Mouse (Mus musculus) cerebellum, adult 2 months (tissue): Measurements from ENCODE around the gene Rmnd5a. TPM values are rescaled to one million over a fixed set of nuclear protein-coding genes. Genes with fewer than 3 reads are reported as not detected.

ENCODE experiments used
- DNase-seq, 2 experiments: peaks; one replicate each; pipeline ENCODE4 v3.0.0; 2021
- H3K27ac ChIP-seq: fragments of 200-500 bp; 2 replicates; pipeline ENCODE4 v1.5.1; 2012; ENCODE audit warnings: low read length, control low read depth, inconsistent platforms; ENCODE audit not compliant: insufficient read depth
- H3K27me3 ChIP-seq: fragments of 200-500 bp; 2 replicates; pipeline ENCODE4 v1.6.1; 2012; ENCODE audit warnings: inconsistent platforms, mild to moderate bottlenecking, low read length, moderate library complexity; ENCODE audit not compliant: control insufficient read depth, insufficient read depth
- H3K4me1 ChIP-seq: fragments of 200-500 bp; 2 replicates; pipeline ENCODE4 v1.6.1; 2011; ENCODE audit warnings: low read length; ENCODE audit not compliant: control insufficient read depth, insufficient read depth
- H3K4me3 ChIP-seq: fragments of 200-500 bp; replicated peaks from 2 replicates; pipeline ENCODE3; 2011; ENCODE audit warnings: mild to moderate bottlenecking, low read depth, low read length, control low read depth; ENCODE audit not compliant: insufficient read depth
- CTCF ChIP-seq: fragments of 200-500 bp; IDR thresholded peaks from 2 replicates; pipeline ENCODE4 v1.5.1; 2011; ENCODE audit warnings: low read depth, mild to moderate bottlenecking, control low read depth, low read length, moderate library complexity, borderline replicate concordance; ENCODE audit not compliant: insufficient read depth
- POLR2A ChIP-seq: fragments of 200-500 bp; IDR thresholded peaks from 2 replicates; pipeline ENCODE4 v1.6.1; 2011; ENCODE audit warnings: low read length, control low read depth, borderline replicate concordance; ENCODE audit not compliant: insufficient read depth
- WGBS: fragments of 180-500 bp; shearing (Covaris S2); methylation state at CpG from one replicate; pipeline ENCODE4 v1.1.7; 2018; 5-methylcytosine and 5-hydroxymethylcytosine counted together
- polyA plus RNA-seq: library from polyadenylated mRNA; depleted of rRNA; stranded (reverse); fragments of >200 nt; gene quantifications from 2 replicates; pipeline ENCODE4 v1.2.3, GENCODE M21; 2012

The Rmnd5a gene
- polyA plus RNA-seq, 1 experiment: 110 TPM

- Histone ChIP-seq H3K4me3 (no peak overlapping the region), H3K4me1 (no peaks in the 10 kb centered on the region), H3K27ac (no peak overlapping the region), H3K27me3 (no peaks in the 10 kb centered on the region)
- WGBS: 89% methylated on average over 7 of the region's 7 CpGs
- no peak for DNase-seq
- TF ChIP-seq POLR2A: no peak
- no peak for TF ChIP-seq CTCF
Observed at GRCm38 (mm10) chr6:71357493-71357892, 82.9 kb downstream of the Rmnd5a start.

DNA sequence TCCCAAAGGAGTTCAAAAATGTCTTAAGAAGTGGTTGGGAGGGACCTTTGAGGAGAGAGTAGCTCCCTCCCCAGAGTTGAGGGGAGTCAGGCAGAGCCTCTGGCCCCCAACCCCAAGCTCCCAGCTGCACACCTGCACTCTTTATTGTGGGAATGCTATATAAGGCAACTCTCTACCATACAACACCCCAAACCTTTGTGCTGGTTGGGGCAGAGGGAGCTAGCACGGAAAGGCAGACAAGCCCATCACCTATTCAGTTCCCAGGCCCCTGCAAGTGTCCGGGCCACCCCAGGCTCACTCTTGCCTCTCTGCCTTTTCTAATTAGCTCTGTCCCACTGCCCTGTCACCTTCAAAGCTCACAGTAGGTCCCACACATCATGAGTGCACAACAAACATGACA is 86.7 kb downstream of the Rmnd5a start:
- H3K27me3 ChIP-seq: no peaks in the 10 kb centered on the region
- no peak overlapping the region for H3K27ac ChIP-seq
- DNase-seq: no peak
- H3K4me1 ChIP-seq: no peaks in the 10 kb centered on the region
- H3K4me3 ChIP-seq: no peak overlapping the region
- TF ChIP-seq POLR2A (no peak), CTCF (no peak)
- 81% methylated on average over 2 of the region's 2 CpGs for WGBS

- 85% methylated on average over 10 of the region's 10 CpGs for WGBS
- Histone ChIP-seq H3K27ac (no peak overlapping the region), H3K4me3 (no peak overlapping the region), H3K4me1 (no peaks in the 10 kb centered on the region), H3K27me3 (no peaks in the 10 kb centered on the region)
- TF ChIP-seq CTCF: no peak
- TF ChIP-seq POLR2A: no peak
- DNase-seq: no peak
Observed at GRCm38 (mm10) chr6:71352866-71353427, 87.5 kb downstream of the Rmnd5a start.

DNA sequence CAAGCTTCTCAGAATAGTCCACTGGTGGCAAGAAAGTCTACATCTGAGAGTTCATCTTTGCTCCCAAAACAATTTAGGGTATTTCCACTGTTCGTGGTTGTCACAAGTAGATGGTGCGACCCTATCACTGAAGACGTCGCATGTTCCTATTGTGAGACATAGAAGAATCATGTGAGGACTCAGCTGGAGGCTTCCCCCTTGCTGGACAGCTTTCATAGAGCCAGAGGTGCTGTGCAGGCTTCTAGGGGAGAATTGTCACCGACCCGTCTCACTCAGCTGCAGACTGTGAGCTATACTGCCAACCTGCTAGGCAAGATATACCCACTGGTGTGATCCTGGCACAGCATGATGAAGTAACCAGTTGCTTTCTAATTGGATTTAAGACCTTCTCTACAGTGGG is 88.2 kb downstream of the Rmnd5a start:
- H3K27me3 ChIP-seq: no peaks in the 10 kb centered on the region
- WGBS: 76% methylated on average over 6 of the region's 6 CpGs
- TF ChIP-seq CTCF (no peak), POLR2A (no peak)
- DNase-seq: no peak
- H3K4me1 ChIP-seq: no peaks in the 10 kb centered on the region
- H3K27ac ChIP-seq: no peak overlapping the region
- H3K4me3 ChIP-seq: no peak overlapping the region

DNA sequence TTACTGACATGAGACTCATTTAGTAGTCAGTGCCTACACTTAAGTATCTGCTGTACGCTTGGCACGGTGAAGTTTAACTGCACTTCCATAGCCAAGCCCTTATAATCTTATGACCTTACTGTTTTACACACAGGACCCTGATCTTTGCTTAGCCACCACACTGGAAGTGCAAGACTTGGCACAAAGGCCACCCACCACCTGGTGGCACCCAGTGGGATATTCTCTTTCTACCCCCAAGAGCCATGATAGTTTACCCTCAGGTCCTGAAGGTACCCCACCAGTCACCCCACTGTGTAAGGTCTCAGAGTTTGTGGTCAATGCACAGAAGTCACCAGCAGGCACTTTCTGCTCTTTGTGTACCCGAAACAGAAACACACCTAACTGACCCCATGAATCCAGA is 89.2 kb downstream of the Rmnd5a start:
- no peak overlapping the region for H3K4me3 ChIP-seq
- 95% methylated on average over 3 of the region's 3 CpGs for WGBS
- no peaks in the 10 kb centered on the region for H3K27me3 ChIP-seq
- no peaks in the 10 kb centered on the region for H3K4me1 ChIP-seq
- no peak for DNase-seq
- TF ChIP-seq CTCF: no peak
- TF ChIP-seq POLR2A: no peak
- H3K27ac ChIP-seq: no peak overlapping the region

- Histone ChIP-seq H3K4me3 (no peak overlapping the region), H3K27ac (no peak overlapping the region), H3K27me3 (no peaks in the 10 kb centered on the region), H3K4me1 (no peaks in the 10 kb centered on the region)
- WGBS: 95% methylated on average over 9 of the region's 9 CpGs
- TF ChIP-seq POLR2A (no peak), CTCF (no peak)
- DNase-seq: no peak
Observed at GRCm38 (mm10) chr6:71348006-71348405, 92.4 kb downstream of the Rmnd5a start.

GRCm38 (mm10) chr6:71341179-71341578 is 99.3 kb downstream of the Rmnd5a start:
- DNase-seq: no peak
- Histone ChIP-seq H3K27ac (no peak overlapping the region), H3K27me3 (no peaks in the 10 kb centered on the region), H3K4me1 (no peaks in the 10 kb centered on the region), H3K4me3 (no peak overlapping the region)
- 83% methylated on average over 9 of the region's 9 CpGs for WGBS
- TF ChIP-seq POLR2A (no peak), CTCF (no peak)

DNA sequence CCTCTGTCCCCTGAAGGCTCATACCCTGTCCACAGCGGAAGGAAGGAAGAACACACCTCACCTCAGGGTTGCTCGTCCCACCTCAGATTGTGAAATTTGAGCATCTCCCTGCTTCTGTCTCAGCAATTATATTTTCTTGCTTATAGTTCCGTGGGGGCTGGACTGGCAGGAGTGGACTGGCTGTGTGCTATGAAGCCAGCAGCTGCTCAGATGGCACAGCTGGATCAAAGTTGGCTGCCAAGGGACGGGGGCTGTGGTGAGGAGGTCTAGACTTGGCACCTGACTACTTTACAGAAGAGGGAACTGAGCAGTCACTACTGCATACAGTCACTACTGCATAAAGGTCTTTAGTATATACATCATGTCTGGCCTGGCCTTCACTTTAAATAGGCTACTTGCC is 101.1 kb downstream of the Rmnd5a start:
- no peaks in the 10 kb centered on the region for H3K27me3 ChIP-seq
- TF ChIP-seq CTCF: no peak
- TF ChIP-seq POLR2A: no peak
- no peak overlapping the region for H3K27ac ChIP-seq
- WGBS: 54% methylated on average over 4 of the region's 4 CpGs
- no peaks in the 10 kb centered on the region for H3K4me1 ChIP-seq
- no peak overlapping the region for H3K4me3 ChIP-seq
- DNase-seq: no peak
